Mouse (Mus musculus): ENCODE data around the gene Slc35e1.

The Slc35e1 gene

GRCm38 (mm10) chr8:72474826-72475546 lies 17.4 kb downstream of the Slc35e1 start, which contains the start of gene Cherp:
Gene Cherp, minus strand, starts transcription at chr8:72475226.
- DNase-seq = peak; percentile 99

GRCm38 (mm10) chr8:72470684-72471083 lies 21.7 kb downstream of the Slc35e1 start:
- DNase-seq = no peak

GRCm38 (mm10) chr8:72469984-72470383 lies 22.4 kb downstream of the Slc35e1 start:
- DNase-seq = no peak

- no peak for DNase-seq
Measured at GRCm38 (mm10) chr8:72469243-72469642, 23.2 kb downstream of the Slc35e1 start.

- no peak for DNase-seq
Measured at GRCm38 (mm10) chr8:72464211-72464610, 28.2 kb downstream of the Slc35e1 start.

- DNase-seq = no peak
Measured at GRCm38 (mm10) chr8:72459881-72460533, 32.4 kb downstream of the Slc35e1 start.

GRCm38 (mm10) chr8:72458457-72458856 lies 34.0 kb downstream of the Slc35e1 start:
- no peak for DNase-seq

- DNase-seq = no peak
Measured at GRCm38 (mm10) chr8:72457806-72458205, 34.6 kb downstream of the Slc35e1 start.

- DNase-seq = no peak
Measured at GRCm38 (mm10) chr8:72455317-72455716, 37.1 kb downstream of the Slc35e1 start.

GRCm38 (mm10) chr8:72453904-72454303 lies 38.5 kb downstream of the Slc35e1 start:
- DNase-seq = no peak

- DNase-seq = no peak
Measured at GRCm38 (mm10) chr8:72451516-72451915, 40.9 kb downstream of the Slc35e1 start.

GRCm38 (mm10) chr8:72445071-72445470 lies 47.3 kb downstream of the Slc35e1 start:
- DNase-seq = no peak

GRCm38 (mm10) chr8:72443994-72444350 lies 48.4 kb downstream of the Slc35e1 start:
- DNase-seq = no peak

GRCm38 (mm10) chr8:72443338-72443993 lies 48.9 kb downstream of the Slc35e1 start, which contains the start of the genes Calr3 and 1700030K09Rik:
Gene Calr3, minus strand, starts transcription at chr8:72443870.
Gene 1700030K09Rik, plus strand, starts transcription at chr8:72443880.
- DNase-seq = peak; percentile 97

- no peak for DNase-seq
Measured at GRCm38 (mm10) chr8:72438248-72439015, 54.0 kb downstream of the Slc35e1 start.

GRCm38 (mm10) chr8:72434952-72435351 lies 57.5 kb downstream of the Slc35e1 start:
- DNase-seq = no peak

All from right cerebral cortex, postnatal 25 days (tissue).